Mouse (Mus musculus): Measurements from ENCODE around the gene Fbln1.
"Not testable (repeated sequence)": the region's sequence is repeated elsewhere in the genome, so short reads cannot be mapped to it uniquely, and the experiment has no call there.

Fbln1 gene

GRCm38 (mm10) chr15:85298167-85298781 lies 92.5 kb downstream of the Fbln1 start:
- DNase-seq: no peak

- DNase-seq: no peak
These were observed 93.2 kb downstream of the Fbln1 start for GRCm38 (mm10) chr15:85298946-85299345.

DNA sequence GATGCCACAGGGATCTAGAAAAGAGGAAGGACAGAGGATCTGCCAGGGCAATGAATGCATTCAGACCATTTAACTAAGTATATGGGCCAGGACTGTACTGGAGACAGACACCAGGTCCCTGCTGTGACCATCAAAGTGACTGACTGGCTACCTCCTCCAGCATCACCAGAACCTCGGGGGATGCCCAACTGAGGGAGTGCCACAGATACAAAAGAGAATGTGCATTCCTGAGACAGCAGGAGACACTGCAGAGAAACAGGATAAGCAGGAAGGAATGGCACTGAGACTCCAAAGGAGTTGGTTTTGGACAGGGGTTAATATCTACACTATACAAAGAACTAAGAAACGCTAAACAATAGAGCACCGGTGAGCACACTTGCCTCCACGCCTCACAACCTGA lies 97.5 kb downstream of the Fbln1 start:
- no peak for DNase-seq

- no peak for DNase-seq
These were observed 98.2 kb downstream of the Fbln1 start for GRCm38 (mm10) chr15:85303976-85304375.

GRCm38 (mm10) chr15:85307061-85307660 lies 101.4 kb downstream of the Fbln1 start:
- DNase-seq: no peak

- DNase-seq: no peak
These were observed 105.4 kb downstream of the Fbln1 start for GRCm38 (mm10) chr15:85311058-85311657.

- peak; percentile 78 for DNase-seq
These were observed 109.8 kb downstream of the Fbln1 start for GRCm38 (mm10) chr15:85315378-85316025.

DNA sequence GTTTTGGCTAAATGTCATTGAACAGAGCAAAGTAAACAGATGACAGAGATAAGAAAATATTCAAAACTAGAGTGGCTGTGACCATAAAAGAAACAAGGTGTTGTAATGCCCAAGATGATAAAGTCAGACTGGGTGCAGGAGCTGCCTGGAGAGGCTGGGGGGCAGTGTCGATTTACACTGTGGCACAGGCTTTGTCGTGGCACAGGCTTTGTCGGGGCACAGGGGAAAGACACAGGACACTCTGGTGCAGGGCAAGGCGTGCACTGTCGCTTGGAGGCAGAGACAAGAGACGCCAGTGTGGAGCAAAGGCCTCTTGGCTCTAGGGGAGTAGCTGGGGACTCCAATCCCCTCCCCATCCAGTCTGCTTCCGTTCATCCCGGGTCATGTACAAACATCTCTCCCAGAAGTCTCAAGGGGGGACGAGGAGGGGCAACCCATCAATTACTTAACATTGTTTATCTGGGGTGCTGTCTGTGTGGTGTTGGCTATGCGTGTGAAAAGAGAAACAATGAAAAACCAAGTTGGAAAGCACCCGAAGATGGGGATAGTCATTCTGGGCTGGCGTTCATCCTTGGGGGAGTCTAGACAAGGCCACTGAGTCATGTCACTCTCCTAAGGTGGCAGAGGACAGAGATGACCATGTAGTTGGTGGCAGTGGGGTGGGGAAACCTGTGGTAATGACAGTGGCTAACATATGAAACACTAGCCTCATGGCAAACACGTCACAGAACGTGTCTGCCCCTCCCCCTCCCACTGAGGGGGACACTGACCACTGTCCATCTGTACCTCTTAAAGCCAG lies 110.8 kb downstream of the Fbln1 start:
- DNase-seq: no peak

DNA sequence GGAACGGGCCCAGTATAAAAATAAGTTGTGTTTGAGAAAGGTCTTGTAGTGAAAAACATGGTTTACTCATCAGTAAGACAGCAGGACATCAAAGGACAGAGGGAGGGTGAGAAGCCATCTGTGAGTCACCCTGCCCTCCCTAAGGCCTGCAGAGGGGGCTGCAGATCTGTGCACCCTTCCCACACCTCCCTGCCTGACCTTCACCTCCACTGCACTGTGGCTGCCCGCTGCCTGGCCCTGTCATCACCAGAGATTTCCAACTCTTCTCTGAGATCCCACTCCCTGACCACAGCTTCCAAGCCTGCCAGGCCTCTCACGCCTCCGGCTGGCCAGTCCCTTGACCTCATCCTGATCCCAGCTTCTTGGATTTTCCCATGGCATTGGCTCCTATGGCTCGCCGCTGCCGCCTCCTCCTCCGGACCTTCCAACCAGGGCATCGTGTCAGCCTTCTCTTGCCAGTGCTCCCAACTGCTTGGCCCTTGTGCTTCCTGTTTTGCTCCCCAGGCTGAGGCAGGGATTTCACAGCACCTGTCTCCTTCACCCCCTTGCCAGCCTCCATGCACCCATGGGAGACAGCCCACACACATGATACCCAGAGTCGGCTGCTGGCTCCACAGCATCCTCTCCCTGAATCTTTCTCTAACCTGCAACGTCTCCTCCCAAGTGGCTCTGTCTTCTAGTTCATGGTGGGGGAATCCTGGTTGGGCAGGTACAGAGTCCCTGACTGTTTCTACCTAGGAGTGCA lies 114.3 kb downstream of the Fbln1 start:
- DNase-seq: no peak

- no peak for DNase-seq
These were observed 117.5 kb downstream of the Fbln1 start for GRCm38 (mm10) chr15:85323214-85323613.

- DNase-seq: no peak
These were observed 118.7 kb downstream of the Fbln1 start for GRCm38 (mm10) chr15:85324426-85324825.

DNA sequence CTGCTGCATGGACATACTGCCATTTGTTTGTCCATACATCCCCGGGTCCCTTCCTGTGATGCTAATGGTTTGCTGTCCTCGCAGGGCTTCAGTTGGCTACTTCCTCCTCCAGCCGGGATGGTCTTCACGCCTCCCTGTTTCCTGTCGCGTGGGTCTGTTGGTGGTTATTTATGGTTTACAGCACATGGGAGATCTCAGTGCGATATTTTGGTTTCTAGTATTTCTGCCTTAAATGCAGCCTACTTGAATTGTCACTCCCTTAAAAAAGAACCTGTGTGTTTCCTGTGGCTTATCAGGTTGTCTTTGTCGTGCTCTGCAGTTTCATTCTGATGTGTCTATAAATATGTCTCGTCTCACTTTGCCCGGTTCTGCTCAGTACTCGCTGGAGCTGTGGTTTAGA lies 122.1 kb downstream of the Fbln1 start:
- DNase-seq: no peak

DNA sequence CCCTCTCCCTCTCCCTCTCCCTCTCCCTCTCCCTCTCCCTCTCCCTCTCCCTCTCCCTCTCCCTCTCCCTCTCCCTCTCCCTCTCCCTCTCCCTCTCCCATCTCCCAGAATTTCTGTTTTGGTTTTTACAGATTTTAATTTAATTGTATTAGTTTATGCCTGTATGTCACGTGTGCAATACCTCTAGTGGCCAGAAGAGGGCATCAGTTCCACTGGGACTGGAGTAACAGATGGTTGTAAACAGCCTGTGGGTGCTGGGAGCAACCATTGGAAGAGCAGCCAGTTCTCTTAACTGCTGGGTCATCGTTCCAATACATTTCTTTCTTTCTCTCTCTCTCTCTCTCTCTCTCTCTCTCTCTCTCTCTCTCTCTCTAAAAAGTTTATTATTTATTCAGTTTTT lies 122.7 kb downstream of the Fbln1 start:
- not testable (repeated sequence) for DNase-seq

GRCm38 (mm10) chr15:85329096-85329495 lies 123.3 kb downstream of the Fbln1 start:
- DNase-seq: no peak

DNA sequence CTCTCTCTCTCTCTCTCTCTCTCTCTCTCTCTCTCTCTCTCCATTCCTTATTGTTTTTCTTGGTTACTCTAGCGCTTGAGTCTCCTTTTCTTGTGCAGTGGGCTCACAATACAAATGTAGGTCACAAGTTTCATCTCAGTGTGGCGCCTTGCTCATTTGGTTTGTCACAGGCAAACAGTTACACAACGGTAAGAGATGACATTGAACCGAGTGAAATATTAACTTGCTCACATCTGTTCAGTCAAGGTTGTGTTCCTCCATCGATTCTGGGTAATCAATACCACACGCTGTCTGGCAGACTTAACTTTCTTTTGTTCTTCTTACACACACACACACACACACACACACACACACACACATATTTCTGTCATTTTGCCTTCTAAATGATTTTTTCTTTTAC lies 124.3 kb downstream of the Fbln1 start:
- DNase-seq: no peak

DNA sequence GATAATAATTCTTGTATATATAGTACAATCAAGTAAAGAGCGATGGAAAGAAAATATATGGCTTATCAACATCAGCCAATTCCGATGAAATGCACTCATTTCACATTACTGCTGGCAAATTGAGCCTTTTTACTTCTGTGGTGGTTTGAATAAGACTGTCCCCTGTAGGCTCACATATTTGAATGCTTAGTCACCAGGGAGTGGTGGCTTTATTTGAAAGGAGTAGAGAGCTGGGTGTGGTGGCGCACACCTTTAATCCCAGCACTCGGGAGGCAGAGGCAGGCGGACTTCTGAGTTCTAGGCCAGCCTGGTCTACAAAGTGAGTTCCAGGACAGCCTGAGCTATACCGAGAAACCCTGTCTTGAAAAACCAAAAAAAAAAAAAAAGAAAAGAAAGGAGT lies 127.8 kb downstream of the Fbln1 start:
- DNase-seq: not testable (repeated sequence)

- DNase-seq: no peak
These were observed 128.5 kb downstream of the Fbln1 start for GRCm38 (mm10) chr15:85334234-85334633.

- no peak for DNase-seq
These were observed 130.0 kb downstream of the Fbln1 start, which contains the start of gene Atxn10 for GRCm38 (mm10) chr15:85335671-85336300. Atxn10 (plus strand) TSS chr15:85336245.
